Mouse (Mus musculus): Measurements from ENCODE around the gene Slc7a3. TPM values are rescaled to one million over a fixed set of nuclear protein-coding genes. Genes with fewer than 3 reads are reported as not detected.

Slc7a3 gene
- polyA plus RNA-seq, 1 experiment, result 0.11 TPM

DNA sequence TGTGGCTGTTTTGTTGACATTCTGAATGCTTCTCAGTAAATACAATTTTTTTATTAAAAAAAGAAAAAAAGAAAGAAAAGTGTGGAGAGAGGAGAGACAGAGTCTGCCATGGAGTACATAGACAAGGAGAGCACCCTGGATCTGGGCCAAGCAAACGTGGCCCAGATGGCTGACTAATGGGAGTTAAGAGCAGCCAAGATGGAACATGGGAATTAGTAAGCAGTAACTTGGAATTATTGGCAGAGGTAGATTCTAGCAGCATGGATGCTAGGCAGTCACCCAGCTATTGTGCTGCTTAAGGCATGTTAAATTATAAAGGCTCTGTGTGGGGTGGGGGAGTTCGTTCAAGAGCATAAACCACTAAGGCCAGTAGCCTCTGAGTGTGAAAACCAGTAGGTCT, 22.3 kb downstream of the Slc7a3 start:
- no peak for TF ChIP-seq GATA1 (IDR thresholded peaks at IDR 0.05; ENCODE audit: borderline replicate concordance, low read length)
- no peak for TF ChIP-seq FLI1 (IDR thresholded peaks at IDR 0.05; ENCODE audit: low read length)

DNA sequence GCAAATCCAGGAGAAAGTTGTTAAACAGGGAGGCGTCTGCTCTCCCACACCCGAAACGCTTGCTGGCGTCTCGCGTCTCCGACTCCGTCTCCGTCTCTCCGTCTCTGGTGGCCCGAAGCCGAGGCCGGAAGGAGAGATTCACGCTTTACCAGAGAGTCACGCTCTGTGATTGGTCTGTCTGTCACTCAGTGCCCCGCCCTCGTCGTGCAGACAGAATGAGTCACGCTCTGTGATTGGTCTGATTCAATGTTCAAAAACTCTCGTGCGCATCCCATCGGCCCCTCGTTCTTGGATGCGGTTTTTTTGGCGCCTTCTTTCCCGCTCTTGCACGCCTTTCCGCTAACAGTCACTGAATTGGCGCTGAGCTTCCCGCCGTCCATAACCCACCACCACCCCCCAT, 26.3 kb downstream of the Slc7a3 start, which contains the start of gene Tex11:
Tex11 (minus strand) TSS at position 127 of the 400 bp plus-strand sequence.
- Histone ChIP-seq H3K4me3 (replicated peaks) (no peak within 1 kb of the TSS), H3K27me3 (replicated peaks) (peaks cover 2% of the 10 kb centered on the region)
- TF ChIP-seq GATA1 (IDR thresholded peaks at IDR 0.05; ENCODE audit: borderline replicate concordance, low read length), result no peak
- no peak for TF ChIP-seq FLI1 (IDR thresholded peaks at IDR 0.05; ENCODE audit: low read length)

More for the DNA sequence above, 22.3 kb downstream of the Slc7a3 start:
- H3K9me3 ChIP-seq, result peaks cover 9% of the 10 kb centered on the region
- H3K27me3 ChIP-seq (replicated peaks), result peaks cover 2% of the 10 kb centered on the region
- H3K4me3 ChIP-seq (replicated peaks), result no peak overlapping the region
- no peaks in the 10 kb centered on the region for H3K36me3 ChIP-seq (replicated peaks; ENCODE audit: low read length)
- H3K4me1 ChIP-seq, result no peaks in the 10 kb centered on the region

More for the DNA sequence above, 26.3 kb downstream of the Slc7a3 start, which contains the start of gene Tex11:
- no peaks in the 10 kb centered on the region for H3K4me1 ChIP-seq
- no peaks in the 10 kb centered on the region for H3K36me3 ChIP-seq (replicated peaks; ENCODE audit: low read length)
- H3K9me3 ChIP-seq, result peaks cover 9% of the 10 kb centered on the region

Other genes starting within 250 kb of the Slc7a3 start
- gene Tex11, start 26.4 kb downstream of the Slc7a3 start, polyA plus RNA-seq (2012; ENCODE audit: insufficient read depth, low replicate concordance), result not detected in 2 replicates
- gene Snx12, start 136.5 kb upstream of the Slc7a3 start, polyA plus RNA-seq (2012; ENCODE audit: insufficient read depth, low replicate concordance), result 11.0 and 17.3 TPM in 2 replicates
- 4.0 and 6.7 TPM in 2 replicates for gene Foxo4, start 168.5 kb upstream of the Slc7a3 start, polyA plus RNA-seq (2012; ENCODE audit: insufficient read depth, low replicate concordance)
- not detected in 2 replicates for gene Gm614, start 178.0 kb upstream of the Slc7a3 start, polyA plus RNA-seq (2012; ENCODE audit: insufficient read depth, low replicate concordance)
- gene Il2rg, start 182.2 kb upstream of the Slc7a3 start, polyA plus RNA-seq (2012; ENCODE audit: insufficient read depth, low replicate concordance), result 11.0 and 35.1 TPM in 2 replicates
- 0.11 TPM in 1 of 2 replicates, not detected in the other for gene Gm20489, start 183.0 kb upstream of the Slc7a3 start, polyA plus RNA-seq (2012; ENCODE audit: insufficient read depth, low replicate concordance)
- 38.3 and 44.1 TPM in 2 replicates for gene Med12, start 188.0 kb upstream of the Slc7a3 start, polyA plus RNA-seq (2012; ENCODE audit: insufficient read depth, low replicate concordance)
- gene Nlgn3, start 213.1 kb upstream of the Slc7a3 start, polyA plus RNA-seq (2012; ENCODE audit: insufficient read depth, low replicate concordance), result 0.22 TPM in 1 of 2 replicates, not detected in the other

All from megakaryocyte, embryonic 14.5 days (primary cell).